Mouse (Mus musculus) thymus, adult 18-20 months (tissue): ENCODE measurements around the gene Rps6kb2.

Experiments
- DNase-seq, 2 experiments: peaks; one replicate each; pipeline ENCODE4 v3.0.0; 2022; ENCODE audit warnings: mixed read lengths in 2 of 2

The Rps6kb2 gene

GRCm38 (mm10) chr19:4153232-4153654, 9.9 kb downstream of the Rps6kb2 start, which contains the start of gene Ptprcap:
TSS of gene Ptprcap (plus strand) at chr19:4153604.
- no peak for DNase-seq

GRCm38 (mm10) chr19:4152445-4153231, 10.5 kb downstream of the Rps6kb2 start:
- DNase-seq: no peak

- no peak for DNase-seq
Measured at GRCm38 (mm10) chr19:4151898-4152297, 11.3 kb downstream of the Rps6kb2 start.

- DNase-seq: no peak
Measured at GRCm38 (mm10) chr19:4151488-4151860, 11.7 kb downstream of the Rps6kb2 start.

GRCm38 (mm10) chr19:4150567-4151487, 12.3 kb downstream of the Rps6kb2 start:
- DNase-seq: no peak

- DNase-seq: no peak
Measured at GRCm38 (mm10) chr19:4149764-4150461, 13.2 kb downstream of the Rps6kb2 start.

- no peak for DNase-seq
Measured at GRCm38 (mm10) chr19:4149283-4149682, 13.9 kb downstream of the Rps6kb2 start.

GRCm38 (mm10) chr19:4148819-4149218, 14.3 kb downstream of the Rps6kb2 start:
- no peak for DNase-seq

- DNase-seq: peak; percentile 91 to 93
Measured at GRCm38 (mm10) chr19:4148491-4148806, 14.7 kb downstream of the Rps6kb2 start, which contains the start of gene Coro1b. TSS of gene Coro1b (plus strand) at chr19:4148619.

- no peak for DNase-seq
Measured at GRCm38 (mm10) chr19:4147782-4148490, 15.2 kb downstream of the Rps6kb2 start.

GRCm38 (mm10) chr19:4147022-4147405, 16.1 kb downstream of the Rps6kb2 start:
- no peak for DNase-seq

- DNase-seq: no peak
Measured at GRCm38 (mm10) chr19:4146366-4147021, 16.7 kb downstream of the Rps6kb2 start.

- DNase-seq: no peak
Measured at GRCm38 (mm10) chr19:4145936-4146335, 17.2 kb downstream of the Rps6kb2 start.

- DNase-seq: no peak
Measured at GRCm38 (mm10) chr19:4144550-4145498, 18.3 kb downstream of the Rps6kb2 start.

- no peak for DNase-seq
Measured at GRCm38 (mm10) chr19:4143759-4144268, 19.3 kb downstream of the Rps6kb2 start, which contains the start of gene Cabp4. TSS of gene Cabp4 (minus strand) at chr19:4144033.

- no peak for DNase-seq
Measured at GRCm38 (mm10) chr19:4142416-4143173, 20.6 kb downstream of the Rps6kb2 start.

GRCm38 (mm10) chr19:4140147-4140546, 23.0 kb downstream of the Rps6kb2 start:
- no peak for DNase-seq

- no peak for DNase-seq
Measured at GRCm38 (mm10) chr19:4139446-4139845, 23.7 kb downstream of the Rps6kb2 start, which contains the start of gene Gpr152. TSS of gene Gpr152 (plus strand) at chr19:4139787.

GRCm38 (mm10) chr19:4137913-4138312, 25.2 kb downstream of the Rps6kb2 start:
- DNase-seq: no peak
